ENCODE assay signal across 20 mouse cellular contexts in the genomic region with DNA sequence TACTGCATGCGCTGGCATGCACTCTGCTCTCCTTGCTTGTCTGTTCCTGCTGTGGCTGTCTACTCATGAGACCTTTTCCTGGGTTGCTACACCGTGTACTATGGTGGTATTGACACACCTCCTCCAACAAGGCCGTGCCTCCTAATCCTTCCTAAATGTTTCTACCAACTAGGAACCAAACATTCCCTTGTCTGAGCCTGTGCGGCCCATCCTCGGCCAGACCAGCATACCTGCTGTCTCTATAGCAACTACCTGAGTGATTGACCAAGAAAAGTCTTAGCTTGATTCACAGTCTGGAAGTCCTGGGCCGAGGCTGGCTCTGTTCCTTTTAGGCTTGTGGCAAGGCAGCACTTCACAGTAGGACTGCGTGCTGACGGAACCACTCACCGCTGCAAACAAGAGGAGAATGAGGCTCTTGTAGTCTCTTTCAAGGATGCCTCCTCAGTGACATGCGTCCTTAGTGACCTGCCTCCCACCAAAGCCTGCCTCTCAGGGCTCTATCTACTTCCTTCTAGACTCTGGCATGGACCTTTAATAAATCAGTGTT. TPM values are rescaled to one million over a fixed set of nuclear protein-coding genes. Genes with fewer than 3 reads are reported as not detected.
DNase-seq lines count a peak whose midpoint lies in the region; ATAC-seq and TF ChIP-seq lines count a peak whose summit lies in the region.
"Had no signal": no experiment of that assay in that cellular context is flagged by ENCODE, and none has a peak within 500 bp of the region (broad histone marks: within the 10 kb centered on the region; RNA-seq: fewer than 3 reads in every experiment).

No protein-coding gene starts in this region.

- peak; percentile 67 for ATAC-seq in lung, postnatal 0 days
- ATAC-seq in megakaryocyte progenitor cell, adult 5-6 weeks (replicated peaks; ENCODE audit: poor library complexity) = no peak
- ATAC-seq: forebrain, embryonic 13.5 days; forebrain, embryonic 15.5 days; forebrain, postnatal 0 days had no signal

- no peak for TF ChIP-seq EP300 in lung, postnatal 0 days (IDR thresholded peaks at IDR 0.05)

- TF ChIP-seq CTCF in lung, postnatal 0 days (IDR thresholded peaks at IDR 0.05) = no peak

- no peak overlapping the region for H3K4me2 ChIP-seq in lung, postnatal 0 days (replicated peaks; ENCODE audit: low read depth, low read length)
- H3K4me2 ChIP-seq: embryonic facial prominence, embryonic 12.5 days; forebrain, embryonic 13.5 days; forebrain, embryonic 15.5 days had no signal

- H3K9me3 ChIP-seq in lung, postnatal 0 days (ENCODE audit: low read length) = no peaks in the 10 kb centered on the region
- H3K9me3 ChIP-seq: embryonic facial prominence, embryonic 12.5 days; forebrain, embryonic 13.5 days; forebrain, embryonic 15.5 days had no signal

- no peak overlapping the region for H3K27ac ChIP-seq in lung, postnatal 0 days (ENCODE audit: low read length)
- H3K27ac ChIP-seq: embryonic facial prominence, embryonic 12.5 days; forebrain, embryonic 13.5 days; forebrain, embryonic 15.5 days had no signal

- 56% methylated on average over 10 of the region's 10 CpGs for WGBS in lung, postnatal 0 days

- H3K9ac ChIP-seq in lung, postnatal 0 days (replicated peaks; ENCODE audit: low read depth) = no peak overlapping the region
- H3K9ac ChIP-seq: embryonic facial prominence, embryonic 12.5 days; forebrain, embryonic 13.5 days; forebrain, embryonic 15.5 days; forebrain, postnatal 0 days had no signal

- 0 out of 2 replicates have a peak, but pooled peaks cover 4% of the 10 kb centered on the region for H3K4me1 ChIP-seq in lung, postnatal 0 days (ENCODE audit: insufficient read depth, low read depth, low read length)
- H3K4me1 ChIP-seq: embryonic facial prominence, embryonic 12.5 days; forebrain, embryonic 13.5 days; forebrain, embryonic 15.5 days had no signal

- H3K27me3 ChIP-seq in lung, postnatal 0 days (replicated peaks; ENCODE audit: insufficient read depth, low read length) = no peaks in the 10 kb centered on the region
- H3K27me3 ChIP-seq: embryonic facial prominence, embryonic 12.5 days; forebrain, embryonic 13.5 days; forebrain, embryonic 15.5 days had no signal

- H3K36me3 ChIP-seq in lung, postnatal 0 days (ENCODE audit: insufficient read depth, low read length) = no peaks in the 10 kb centered on the region
- H3K36me3 ChIP-seq: embryonic facial prominence, embryonic 12.5 days; forebrain, embryonic 15.5 days had no signal

- DNase-seq in lung, postnatal 0 days (ENCODE audit: low spot score) = no peak
- DNase-seq in lung, postnatal 25 days (ENCODE audit: low spot score) = no peak
- DNase-seq in R1 (ENCODE audit: low read depth, low spot score) = peak; percentile 58
- peak; percentile 38 for DNase-seq in ZHBTc4 (ENCODE audit: low read depth, low spot score)
- no peak for DNase-seq in kidney, adult 9 months
- DNase-seq: adrenal gland, adult 2 months; adrenal gland, postnatal 10 days; adrenal gland, postnatal 25 days; cerebellum, adult 11 months; cerebellum, adult 18-20 months; cerebellum, adult 8-10 months; cerebellum, adult 9-11 months; cerebellum, postnatal 14 days; cerebellum, postnatal 36 days; embryo, embryonic 11 days; forebrain, postnatal 0 days had no signal

- H3K4me3 ChIP-seq in lung, postnatal 0 days (ENCODE audit: low read depth, low read length) = no peak overlapping the region
- H3K4me3 ChIP-seq: embryonic facial prominence, embryonic 12.5 days; forebrain, embryonic 13.5 days; forebrain, embryonic 15.5 days had no signal

RNA-seq across cellular contexts. Expression of a gene that starts 36.6 kb away (rescaled TPM):
- 26.3 and 26.9 TPM in 2 replicates for polyA plus RNA-seq in lung, postnatal 0 days (2015; fragmentation: Nextera tagmentation; extraction: Ambion mirVana)
- total RNA-seq in megakaryocyte progenitor cell, adult 5-6 weeks (2015) = 50.4 and 52.7 TPM in 2 replicates
- 31.3 and 35.4 TPM in 2 replicates for total RNA-seq in megakaryocyte progenitor cell, adult 5-6 weeks (2017)

Comparison
In these comparisons a context has a peak if more than half of its experiments do, and no peak if none do; other contexts are left out.
1. DNase-seq: peak in R1 (single experiment) and ZHBTc4 (single experiment); none in lung, postnatal 0 days (single experiment), lung, postnatal 25 days (single experiment) and kidney, adult 9 months (single experiment).